Mouse (Mus musculus): Measurements from ENCODE around the gene Vmn1r30.

The Vmn1r30 gene

DNA sequence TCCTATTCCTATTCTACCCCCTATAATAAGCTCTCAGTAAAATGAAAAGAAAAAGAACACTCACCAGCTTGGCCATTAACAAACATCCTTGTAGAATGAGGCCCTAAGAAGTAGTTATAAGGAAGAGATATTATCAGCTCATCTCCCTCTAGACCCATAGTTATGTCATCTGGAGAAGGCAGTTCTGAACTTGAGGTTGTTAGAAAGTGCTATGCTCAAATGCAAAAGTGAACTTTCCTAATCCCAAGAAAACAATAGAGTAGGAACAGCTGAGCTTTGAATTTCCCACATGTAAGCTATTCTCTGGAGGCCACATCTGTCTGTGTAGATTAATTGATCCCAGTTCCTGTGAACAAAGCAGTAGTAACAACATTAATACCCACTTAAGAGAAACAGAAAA, at the start of gene Vmn1r30:
TSS of gene Vmn1r30 (minus strand) at position 101 of the 400 bp plus-strand sequence.
- DNase-seq = no peak

DNA sequence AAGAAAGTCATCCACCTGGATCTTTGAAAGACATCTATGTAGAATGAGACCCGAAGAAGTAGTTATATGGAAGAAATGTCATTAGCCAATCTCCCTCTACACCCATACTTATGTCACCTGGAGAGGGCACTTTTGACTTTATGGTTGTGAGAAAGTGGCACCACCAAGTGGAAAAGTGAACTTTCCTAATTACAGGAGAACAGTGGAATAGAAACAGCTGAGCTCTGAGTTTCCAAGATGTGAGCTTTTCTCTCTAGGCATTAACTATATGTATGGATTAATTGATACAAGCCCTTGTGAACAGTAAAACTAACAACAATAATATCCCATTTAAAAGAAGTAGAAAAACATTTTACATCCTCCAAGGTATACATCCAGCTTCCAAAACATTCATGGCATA, 32.0 kb upstream of the Vmn1r30 start, which contains the start of gene Vmn1r31:
TSS of gene Vmn1r31 (minus strand) at position 101 of the 400 bp plus-strand sequence.
- DNase-seq = no peak
